Mouse (Mus musculus): ENCODE measurements around the gene Hnrnpd.

Hnrnpd gene

DNA sequence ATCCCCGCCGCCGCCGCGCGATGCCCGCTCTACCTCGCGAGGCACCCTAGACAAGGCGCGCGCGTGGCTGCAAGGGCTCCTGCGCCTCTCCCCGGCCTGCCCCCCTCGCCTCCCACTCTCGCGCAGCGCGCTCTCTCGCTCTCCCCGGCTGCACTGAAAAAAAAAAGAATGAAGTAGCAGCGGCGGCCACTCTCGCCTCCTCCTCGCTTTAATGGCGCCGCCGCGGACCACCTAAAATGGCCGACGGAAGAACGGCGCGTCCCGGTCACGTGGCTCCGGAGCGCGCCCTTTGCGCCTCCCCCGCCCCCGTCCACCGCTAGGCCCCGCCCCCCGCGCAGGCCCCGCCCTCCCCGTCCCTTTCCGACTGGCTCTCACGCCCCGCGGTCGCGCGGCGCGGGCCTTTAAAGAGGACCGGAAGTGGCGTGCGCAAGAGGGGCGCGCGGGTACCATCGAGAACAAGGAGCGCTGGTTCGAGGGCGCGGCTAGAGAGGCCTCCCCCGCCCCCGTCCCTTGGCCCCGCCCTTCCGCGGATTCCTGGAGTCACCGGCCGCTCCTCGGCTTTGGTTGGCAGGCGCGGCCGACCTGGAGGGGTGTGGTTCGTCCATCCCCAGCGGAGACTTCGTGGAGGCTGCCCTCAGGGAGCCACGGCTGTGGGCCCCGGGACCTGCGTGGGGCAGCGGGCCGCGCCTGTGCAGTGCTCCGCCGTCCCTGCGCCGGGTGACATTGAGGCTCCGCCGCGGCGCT, at the start of gene Hnrnpd, which contains the start of gene 4930524J08Rik:
Gene Hnrnpd, minus strand, starts transcription at position 240 of the 744 bp plus-strand sequence.
Gene 4930524J08Rik, plus strand, starts transcription at position 363 of the 744 bp plus-strand sequence.
- peak; percentile 95 to 98 for DNase-seq

DNA sequence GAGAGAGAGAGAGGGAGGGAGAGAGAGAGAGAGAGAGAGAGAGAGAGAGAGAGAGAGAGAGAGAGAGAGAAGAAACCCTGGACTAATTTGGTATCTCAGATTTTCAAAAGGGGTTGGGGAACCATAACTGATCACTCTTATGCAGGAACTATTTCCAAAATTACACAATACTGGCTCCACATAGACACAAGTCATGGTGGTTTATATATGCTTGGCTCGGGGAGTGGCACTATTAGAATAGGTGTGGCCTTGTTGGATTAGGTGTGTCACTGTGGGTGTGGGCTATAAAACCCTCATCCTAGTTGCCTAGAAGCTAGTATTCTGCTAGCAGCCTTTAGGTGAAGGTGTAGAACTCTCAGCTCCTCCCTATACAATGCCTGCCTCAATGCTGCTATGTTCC, 46.1 kb upstream of the Hnrnpd start:
- no peak for DNase-seq

DNA sequence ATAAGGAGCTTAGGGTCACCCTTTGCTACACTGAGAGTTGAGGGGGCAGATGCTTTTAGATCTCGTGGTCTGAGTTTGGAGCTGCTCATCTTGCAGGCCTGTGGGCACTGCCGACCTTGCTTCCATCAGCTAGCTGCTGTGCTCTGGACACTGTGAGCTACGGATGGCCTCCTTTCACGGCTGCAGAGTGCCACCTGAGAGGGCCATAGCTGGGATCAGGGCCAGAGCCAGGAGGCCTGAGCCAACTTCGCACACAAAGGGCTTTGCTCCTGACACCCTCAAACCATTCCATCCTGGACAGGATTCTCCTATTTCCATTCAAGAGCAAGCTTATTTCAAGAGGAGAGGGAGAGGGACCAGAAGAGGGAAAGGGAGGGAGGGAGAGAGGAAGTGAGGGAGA, 45.7 kb upstream of the Hnrnpd start:
- no peak for DNase-seq

DNA sequence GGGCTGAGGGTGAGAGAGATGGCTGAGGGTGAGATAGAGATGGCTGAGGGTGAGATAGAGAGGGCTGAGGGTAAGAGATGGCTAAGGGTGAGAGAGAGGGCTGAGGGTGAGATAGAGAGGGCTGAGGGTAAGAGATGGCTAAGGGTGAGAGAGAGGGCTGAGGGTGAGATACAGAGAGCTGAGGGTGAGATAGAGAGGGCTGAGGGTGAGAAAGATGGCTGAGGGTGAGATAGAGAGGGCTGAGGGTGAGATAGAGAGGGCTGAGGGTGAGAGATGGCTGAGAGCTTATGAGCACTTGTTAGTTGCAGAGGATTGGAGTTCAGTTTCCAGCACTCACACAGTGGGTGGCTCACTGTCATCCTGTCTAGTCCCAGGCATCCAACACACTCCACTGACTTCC, 41.4 kb upstream of the Hnrnpd start:
- DNase-seq: no peak

DNA sequence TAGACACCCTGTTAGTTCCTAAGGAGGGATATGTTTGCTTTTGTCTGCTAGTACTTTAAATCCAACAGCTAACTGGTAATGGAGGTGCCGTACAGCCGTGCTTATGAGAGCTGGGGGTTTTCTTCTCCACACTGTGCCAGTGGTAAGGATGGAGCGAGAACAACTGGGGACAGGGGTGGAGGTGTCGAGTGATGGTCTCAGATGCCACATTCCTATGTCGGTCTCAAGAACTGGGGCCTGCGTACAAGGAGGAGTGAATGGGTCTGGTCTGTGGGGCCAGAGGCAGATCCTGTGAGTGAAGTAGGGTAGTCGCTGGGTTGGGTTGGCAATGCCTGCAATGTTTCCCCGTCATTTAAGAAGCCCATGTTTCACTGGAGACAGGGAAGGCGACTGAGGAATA, 33.9 kb upstream of the Hnrnpd start:
- DNase-seq: no peak

DNA sequence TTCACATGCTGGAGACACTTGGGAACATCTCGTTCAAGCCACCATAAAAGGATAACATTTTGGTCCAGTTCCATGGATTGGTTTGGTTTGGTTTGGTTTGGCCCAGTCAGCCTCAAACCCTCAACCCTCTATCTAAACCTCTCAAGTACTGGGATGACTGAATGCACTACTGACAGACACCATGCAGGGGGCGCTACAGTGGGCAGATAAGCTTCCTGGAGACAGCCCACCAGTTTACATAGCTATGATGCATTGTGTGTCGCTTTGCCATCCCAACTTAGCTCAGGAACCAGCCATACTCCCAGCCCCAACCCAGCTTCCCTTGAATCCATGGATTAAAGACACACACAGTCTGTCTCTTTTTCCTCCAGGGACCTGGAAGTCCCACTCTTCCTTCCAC, 29.7 kb upstream of the Hnrnpd start:
- DNase-seq: no peak

DNA sequence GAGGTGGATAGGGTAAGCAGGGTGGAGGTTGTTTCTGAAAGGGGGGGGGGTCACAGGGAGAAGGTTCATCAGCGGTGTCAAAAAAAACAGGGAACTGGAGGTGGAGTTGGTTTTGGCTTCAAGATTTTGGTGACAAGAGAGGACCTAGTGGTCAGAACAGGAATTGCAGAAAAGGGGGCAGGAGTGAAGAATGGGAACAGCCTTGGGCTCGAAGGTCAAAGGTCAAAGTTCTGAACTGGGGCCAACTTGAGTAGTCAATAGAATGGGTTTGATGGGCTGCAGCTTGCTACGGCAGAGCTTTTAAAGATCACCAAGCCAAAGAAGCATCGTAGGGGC, 28.3 kb upstream of the Hnrnpd start:
- DNase-seq: peak in 1 of 2 experiments; percentile 18

DNA sequence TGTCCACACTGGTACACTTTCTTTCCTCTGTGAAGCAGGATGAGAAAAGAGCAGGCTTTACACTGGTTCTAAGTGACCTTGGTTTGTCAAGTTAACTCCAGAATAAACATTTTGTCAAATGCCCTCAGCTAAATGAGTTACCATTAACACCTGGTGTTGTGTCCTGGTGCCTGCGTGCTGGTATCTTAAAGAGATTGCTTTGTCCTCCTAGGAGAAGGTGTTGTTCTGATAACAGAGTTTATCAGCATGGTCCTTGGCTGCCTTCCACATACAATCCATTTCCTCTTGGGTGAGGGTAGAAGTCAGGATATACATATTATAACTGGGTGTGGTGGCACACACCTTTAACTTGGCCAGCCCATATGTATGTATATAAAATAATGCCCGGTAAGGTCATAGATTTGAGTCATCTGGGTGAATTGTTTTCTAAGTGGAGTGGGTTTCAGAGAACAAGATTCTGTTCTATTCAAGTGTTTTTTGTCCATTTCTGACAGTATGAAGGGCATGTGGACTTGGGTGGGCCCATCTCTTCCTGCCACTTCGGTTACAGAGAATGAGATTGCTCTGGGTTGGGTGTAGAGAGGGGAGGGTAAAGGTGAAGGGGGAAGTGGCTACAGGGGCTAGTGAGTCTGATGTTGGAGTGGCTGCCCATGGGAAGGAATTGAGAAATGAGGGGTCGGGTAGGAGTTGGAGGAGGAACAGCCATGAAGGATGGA, 27.7 kb upstream of the Hnrnpd start:
- no peak for DNase-seq

DNA sequence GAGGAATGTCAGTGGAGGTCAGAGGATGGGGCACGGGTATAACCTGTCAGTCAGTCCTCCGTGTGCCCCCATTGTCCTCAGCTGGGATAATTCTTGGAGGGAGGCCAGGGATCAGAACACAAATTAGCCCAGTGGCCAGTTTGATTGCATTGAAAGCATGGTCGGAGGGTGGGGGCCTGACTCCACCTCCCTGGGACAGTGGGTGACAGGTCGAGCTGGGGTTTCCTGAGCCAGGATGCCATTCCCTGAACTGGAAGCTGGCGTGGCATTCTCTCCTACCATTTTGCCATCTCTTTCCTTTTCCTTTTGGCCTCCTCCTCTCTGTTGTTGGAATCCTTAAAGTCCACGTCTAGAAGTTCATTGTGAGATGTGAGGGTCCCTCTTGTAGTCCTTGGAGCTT, 27.2 kb upstream of the Hnrnpd start:
- DNase-seq: no peak

DNA sequence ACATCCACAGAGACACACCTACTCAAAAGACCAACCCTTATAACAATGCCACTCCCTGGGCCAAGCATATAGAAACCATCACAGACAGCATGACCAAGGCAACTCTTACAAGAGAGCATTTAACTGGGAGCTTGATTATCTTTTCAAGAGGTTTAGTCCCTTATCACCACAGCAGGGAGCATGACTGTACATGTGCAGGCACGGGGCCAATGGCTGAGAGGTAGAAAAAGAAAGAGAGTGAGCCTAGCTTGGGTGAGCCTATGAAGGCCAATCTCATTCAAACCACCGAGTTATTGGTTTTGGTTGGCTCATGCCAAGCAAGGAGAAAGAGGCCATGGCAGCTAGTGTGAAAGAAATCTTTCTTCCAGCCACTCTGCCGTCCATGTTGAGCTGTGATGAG, 26.7 kb upstream of the Hnrnpd start:
- DNase-seq: no peak

DNA sequence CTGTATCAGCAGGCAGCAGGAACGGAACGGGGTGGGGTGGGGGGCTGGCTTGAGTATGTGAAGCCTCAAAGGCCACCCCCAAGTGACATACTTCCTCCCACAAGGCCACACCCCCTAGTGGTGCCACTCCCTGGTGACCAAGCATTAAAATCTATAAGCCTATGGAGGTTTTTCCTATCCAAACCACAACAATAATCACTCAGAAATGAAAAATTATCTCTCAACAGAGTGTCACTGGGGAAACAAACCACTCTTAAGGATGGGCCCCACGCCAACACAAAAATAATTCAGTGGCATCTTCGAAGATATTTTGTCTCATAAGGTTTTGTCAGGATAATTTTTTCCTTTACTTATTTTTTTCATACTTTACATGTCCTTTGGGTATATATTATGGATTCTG, 25.2 kb upstream of the Hnrnpd start:
- no peak for DNase-seq

DNA sequence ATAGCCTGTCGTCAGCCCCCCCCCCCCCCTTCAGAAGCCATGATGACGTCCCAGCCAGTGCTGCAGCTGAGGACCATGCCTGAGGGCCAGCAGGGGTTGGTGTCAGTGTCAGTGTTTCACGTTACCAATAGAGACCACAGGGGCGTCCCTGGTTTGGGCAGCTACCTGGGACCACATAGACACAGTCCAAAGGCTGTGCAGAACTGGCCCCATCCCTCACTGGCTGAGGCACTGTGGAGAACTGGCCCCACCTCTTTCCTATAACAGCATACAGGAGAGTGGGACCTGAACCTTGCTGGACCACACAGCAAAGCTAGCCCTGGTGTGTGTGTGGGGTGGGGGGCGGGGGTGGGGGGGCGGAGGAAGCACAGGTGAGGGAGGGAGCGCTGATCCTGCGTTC, 21.8 kb upstream of the Hnrnpd start:
- no peak for DNase-seq

DNA sequence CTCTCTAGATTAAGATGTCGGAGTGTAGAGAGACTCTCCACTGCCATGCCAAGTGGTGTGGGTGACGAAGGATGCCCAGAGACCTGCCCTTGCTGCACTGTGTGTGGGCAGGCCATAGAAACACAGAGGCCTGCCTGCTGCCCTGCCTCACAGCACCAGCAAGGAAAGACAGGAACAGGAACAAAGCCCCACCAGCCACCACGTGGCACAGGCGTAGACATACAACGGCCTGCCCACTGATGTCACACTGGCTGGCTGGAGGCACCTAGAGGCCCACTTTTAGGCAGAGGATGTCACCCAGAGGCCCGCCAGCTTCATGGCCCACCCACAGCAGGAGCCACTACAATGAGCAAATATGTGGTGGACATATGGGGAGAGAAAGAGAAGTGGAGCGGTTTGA, 21.3 kb upstream of the Hnrnpd start:
- DNase-seq: no peak

DNA sequence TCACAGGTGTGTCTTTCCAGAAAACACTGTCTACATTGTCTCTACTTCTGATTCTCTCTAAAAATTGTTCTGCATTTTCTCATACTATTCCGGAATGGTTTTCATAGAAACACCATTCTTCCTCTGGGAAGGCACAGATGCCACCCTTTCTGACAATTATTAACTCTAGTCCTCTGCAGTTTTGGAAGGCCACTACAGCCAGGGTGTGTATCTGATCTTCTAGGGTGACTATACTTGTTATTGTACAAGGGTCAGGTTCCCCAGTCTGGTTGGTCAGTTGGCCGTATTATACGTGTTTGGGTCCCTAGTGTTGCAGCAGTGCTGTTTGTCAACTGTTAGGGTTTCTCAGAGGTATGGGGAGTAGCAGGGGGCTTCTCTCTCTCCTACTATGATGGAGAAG, 15.9 kb upstream of the Hnrnpd start:
- DNase-seq: no peak

DNA sequence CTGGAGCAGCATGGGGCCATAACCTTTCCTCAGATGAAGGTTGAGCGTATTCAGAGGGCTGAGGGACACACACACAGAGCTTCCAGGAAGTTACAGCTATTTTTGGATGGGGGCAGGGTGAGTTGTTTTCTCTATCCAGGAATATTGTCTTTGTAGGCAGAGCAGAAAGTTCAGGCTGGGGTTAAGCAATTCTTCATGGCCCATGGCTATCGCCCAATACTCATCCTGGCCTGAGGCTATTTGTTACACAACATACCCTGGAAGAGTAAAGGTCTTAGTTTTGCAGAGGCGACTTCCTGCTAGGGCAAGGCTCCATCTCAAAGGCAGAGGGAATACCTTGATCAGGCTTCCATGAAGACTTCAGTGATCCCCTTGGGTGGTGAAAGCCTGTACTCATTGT, 15.4 kb upstream of the Hnrnpd start:
- DNase-seq: peak; percentile 30 to 61

DNA sequence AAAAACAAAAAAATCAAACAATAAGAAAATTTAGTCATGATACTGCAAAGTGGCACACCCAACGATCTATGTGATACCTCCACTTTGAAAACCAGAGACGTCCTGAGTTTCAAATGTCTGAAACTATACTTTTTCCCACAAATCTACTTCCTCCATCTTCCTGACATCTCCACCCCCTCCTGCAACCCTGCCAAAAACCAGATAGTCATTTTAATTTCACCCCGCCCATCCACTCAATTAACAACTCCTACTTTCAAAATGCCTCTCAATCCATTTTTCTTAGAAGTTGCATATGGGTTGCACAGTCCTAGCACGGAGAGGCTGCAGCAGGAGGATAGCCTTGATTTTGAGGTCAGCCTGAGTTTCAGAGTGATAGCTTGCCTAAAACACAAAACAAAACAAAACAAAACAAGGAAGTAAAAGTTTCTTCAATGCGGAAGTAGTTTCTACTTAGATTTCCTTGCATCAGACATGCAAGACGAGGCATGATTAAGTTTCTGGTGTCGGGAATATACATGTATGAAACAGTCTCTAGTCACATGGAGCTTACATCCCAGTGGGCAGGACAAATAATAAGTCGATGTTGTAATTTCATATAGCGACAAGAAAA, 4.8 kb upstream of the Hnrnpd start:
- no peak for DNase-seq

DNA sequence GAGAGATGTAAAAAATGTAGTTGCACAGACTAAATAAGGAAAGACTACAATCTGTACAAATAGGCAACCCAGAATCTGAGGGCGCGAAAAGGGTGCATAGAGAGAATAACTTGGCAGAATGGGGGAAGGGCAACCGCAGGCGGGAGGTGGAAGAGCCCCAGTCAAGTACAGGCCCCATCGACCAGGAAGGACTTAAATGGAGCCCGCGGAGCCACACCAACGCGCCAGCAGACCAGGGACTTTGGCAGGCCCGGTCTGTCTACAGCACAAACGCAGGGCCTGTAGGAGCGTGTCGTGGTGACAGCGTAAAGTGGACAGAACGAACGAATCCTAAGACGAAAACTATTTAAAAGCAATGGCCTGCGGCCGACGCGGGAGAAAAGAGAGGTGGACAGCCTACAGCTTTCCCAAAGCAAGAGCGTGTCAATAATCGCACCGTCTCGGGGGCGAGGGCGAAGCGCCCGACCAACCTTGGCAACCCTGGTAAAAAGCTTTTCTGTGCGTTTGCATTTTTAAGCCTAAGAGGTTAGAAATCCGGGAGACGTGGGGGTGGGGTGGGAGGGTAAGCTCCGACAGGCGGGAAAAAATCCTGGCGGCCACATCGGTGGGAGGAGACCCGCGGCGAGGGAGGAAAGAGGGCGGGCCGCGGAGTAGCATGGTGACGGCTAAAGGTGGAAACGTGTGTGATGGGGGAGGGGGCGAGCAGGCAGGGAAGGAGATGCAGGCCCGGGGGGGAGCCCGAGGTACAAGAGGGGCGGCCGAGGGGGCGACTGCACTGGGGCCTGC, 1.0 kb downstream of the Hnrnpd start:
- DNase-seq: peak; percentile 92 to 95

DNA sequence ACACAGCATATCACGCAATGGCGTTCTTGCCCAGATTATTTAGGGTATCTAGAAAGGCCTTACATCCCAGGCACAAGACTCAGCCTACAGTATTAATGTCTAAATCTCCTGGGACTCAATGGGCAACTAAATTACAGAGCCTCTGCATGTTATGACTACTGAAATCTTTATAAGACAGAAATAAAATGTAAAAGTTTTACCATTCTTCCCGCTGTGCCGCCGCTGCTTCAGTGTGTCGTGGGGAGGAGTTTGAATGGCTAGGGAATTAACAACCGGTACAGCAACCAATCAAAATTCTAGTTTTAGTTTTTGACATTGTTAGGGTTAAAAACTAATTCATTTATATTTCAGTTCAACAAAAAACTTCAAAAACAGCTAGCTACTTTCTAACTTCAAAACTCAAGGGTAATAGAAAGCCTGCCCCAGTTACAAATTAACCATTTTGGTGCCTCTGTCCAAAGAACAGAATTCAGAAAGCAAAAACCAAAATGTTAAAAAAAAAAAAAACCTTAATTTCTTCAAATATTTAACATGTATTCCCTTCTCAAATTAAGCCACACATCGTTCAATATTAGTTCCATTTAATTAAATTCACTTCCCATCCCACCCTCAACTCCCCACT, 2.3 kb downstream of the Hnrnpd start:
- DNase-seq: no peak

DNA sequence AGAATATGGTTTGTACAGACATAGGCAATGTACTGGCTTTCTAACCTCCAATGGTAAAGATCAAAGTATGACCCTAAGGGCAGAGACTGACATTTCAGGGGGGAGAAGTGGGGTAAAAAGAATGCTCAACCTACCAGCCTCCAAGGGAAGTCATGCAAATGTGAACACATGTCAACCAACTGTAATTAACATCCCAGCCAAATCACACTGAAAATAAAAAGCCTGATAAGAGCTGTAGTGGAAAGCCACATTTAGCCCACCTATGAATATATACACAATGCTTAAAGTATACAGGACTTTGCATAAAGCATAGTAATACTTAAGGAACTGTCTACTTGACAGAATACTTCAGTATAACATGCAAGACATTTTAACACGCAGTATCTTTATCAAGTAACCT, 3.0 kb downstream of the Hnrnpd start:
- no peak for DNase-seq

DNA sequence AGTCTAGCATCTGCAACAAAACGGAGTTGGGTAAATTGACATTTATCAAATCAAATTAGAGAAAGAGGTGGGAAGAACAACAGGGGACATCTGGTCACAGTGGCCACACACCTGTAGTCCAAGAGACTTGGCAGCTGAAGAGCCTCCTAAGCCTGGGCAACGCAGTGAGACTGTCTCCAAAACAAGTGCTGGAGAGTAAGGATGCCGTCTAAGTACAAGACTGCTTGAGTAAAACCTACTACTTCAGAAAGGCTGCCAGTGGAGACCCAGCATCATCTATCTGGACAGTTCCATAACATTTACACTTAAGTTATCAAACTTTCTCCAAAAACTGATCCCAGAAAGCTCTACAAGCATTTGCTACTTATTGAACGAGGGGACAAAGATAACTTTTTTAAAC, 3.7 kb downstream of the Hnrnpd start:
- no peak for DNase-seq

DNA sequence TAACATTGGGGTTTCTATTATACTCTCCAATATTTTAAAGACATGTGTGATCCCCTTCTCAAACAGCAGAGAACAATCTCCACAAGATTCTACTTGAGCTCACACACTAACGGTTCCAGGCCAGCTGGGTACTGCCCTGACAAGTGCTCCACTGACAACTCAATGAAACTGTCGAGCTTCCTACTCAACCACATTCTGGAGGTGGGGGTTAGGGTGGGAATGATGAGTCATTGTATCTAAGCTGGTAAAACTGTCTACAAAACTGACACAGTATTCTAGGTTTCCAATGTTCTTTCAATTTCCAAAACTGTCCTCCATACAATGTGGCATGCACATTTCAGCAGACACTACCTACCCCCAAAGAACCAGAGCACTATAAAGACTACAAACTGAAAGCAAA, 4.8 kb downstream of the Hnrnpd start:
- no peak for DNase-seq

DNA sequence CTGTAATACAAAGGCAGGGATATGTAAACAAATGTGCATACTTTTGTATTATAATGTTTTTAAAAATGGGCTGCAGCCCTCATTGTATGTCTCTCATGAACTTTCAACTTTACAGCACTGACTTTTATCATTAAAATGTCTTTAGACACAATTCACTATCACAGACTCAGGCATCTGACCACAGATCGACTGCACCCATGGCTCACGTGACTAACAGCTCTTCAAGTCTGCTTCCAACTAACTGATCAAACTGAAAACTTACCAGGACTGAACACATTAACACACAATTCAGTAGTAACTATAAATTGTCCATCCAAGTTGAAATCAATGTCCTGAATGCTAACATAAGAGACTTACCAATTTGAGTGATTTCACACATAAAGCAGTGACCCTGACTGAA, 18.8 kb downstream of the Hnrnpd start:
- no peak for DNase-seq

All from kidney, postnatal 25 days (tissue).